Mouse (Mus musculus) midbrain, embryonic 10.5 days (tissue): ENCODE data around the gene Evi2. TPM values are rescaled to one million over a fixed set of nuclear protein-coding genes. Genes with fewer than 3 reads are reported as not detected.
A peak's percentile ranks its signal among the peaks of the same experiment; 100 is the strongest.

ENCODE experiments used
- DNase-seq: peaks from one replicate; pipeline ENCODE4 v3.0.0-alpha.2; 2017; ENCODE audit warnings: low spot score
- H3K27ac ChIP-seq: fragments of 300-500 bp; sonication (generic); replicated peaks from 2 replicates; pipeline ENCODE4 v1.5.1; 2016; ENCODE audit warnings: mild to moderate bottlenecking
- H3K27me3 ChIP-seq: fragments of 300-500 bp; sonication (generic); 2 replicates; pipeline ENCODE4 v1.6.1; 2016; ENCODE audit warnings: low read depth, mild to moderate bottlenecking; ENCODE audit not compliant: poor library complexity, severe bottlenecking
- H3K36me3 ChIP-seq: fragments of 300-500 bp; sonication (generic); 2 replicates; pipeline ENCODE4 v1.6.1; 2016; ENCODE audit warnings: mild to moderate bottlenecking, moderate library complexity
- H3K4me1 ChIP-seq: fragments of 300-500 bp; sonication (generic); 2 replicates; pipeline ENCODE4 v1.6.1; 2016
- H3K4me3 ChIP-seq: fragments of 300-500 bp; sonication (generic); 2 replicates; pipeline ENCODE4 v1.5.1; 2016; ENCODE audit warnings: mild to moderate bottlenecking, moderate library complexity
- H3K9me3 ChIP-seq: fragments of 300-500 bp; sonication (generic); replicated peaks from 2 replicates; pipeline ENCODE4 v1.6.1; 2016; ENCODE audit warnings: mild to moderate bottlenecking
- WGBS: fragments of 180-500 bp; shearing (Covaris S2); methylation state at CpG from one replicate; pipeline ENCODE4 v1.1.7; 2016; 5-methylcytosine and 5-hydroxymethylcytosine counted together
- polyA plus RNA-seq: library from polyadenylated mRNA; unstranded; fragments of >200 nt; fragmentation: Nextera tagmentation; extraction: Ambion mirVana; gene quantifications from 2 replicates; pipeline ENCODE4 v1.2.1, GENCODE M21; 2016

Gene Evi2
- polyA plus RNA-seq: 0.92 and 1.5 TPM in 2 replicates

DNA sequence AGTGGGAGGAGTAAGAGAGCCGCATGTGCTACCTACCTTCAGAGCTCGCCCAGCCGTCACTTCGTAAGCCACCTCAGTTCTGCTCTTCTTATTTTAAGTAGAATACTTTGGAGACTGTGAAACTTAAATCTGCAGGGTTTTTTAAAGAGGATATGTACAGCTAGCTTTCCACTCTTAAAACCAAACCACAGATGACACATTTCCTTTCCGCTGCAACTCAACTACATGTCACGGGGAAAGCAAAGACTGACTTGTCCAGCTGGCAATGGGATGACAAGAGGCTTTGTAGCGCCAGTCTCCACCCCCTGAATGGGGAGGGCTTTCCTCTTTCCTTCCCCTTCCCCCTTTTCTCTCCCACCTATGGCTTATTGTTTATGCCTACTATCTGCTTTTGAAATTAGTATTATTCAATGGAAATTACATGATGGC lies at the start of gene Evi2, which contains the start of gene Evi2a:
TSS of gene Evi2 (minus strand) at position 257 of the 429 bp plus-strand sequence.
TSS of gene Evi2a (minus strand) at position 277 of the 429 bp plus-strand sequence.
- Histone ChIP-seq H3K9me3 (no peaks in the 10 kb centered on the region), H3K27me3 (no peaks in the 10 kb centered on the region), H3K27ac (no peak within 1 kb of the TSS), H3K4me3 (no peak within 1 kb of the TSS), H3K4me1 (peaks cover 16% of the 10 kb centered on the region), H3K36me3 (peaks cover 34% of the 10 kb centered on the region)
- 90% methylated on average over 7 of the region's 7 CpGs for WGBS
- DNase-seq: no peak

DNA sequence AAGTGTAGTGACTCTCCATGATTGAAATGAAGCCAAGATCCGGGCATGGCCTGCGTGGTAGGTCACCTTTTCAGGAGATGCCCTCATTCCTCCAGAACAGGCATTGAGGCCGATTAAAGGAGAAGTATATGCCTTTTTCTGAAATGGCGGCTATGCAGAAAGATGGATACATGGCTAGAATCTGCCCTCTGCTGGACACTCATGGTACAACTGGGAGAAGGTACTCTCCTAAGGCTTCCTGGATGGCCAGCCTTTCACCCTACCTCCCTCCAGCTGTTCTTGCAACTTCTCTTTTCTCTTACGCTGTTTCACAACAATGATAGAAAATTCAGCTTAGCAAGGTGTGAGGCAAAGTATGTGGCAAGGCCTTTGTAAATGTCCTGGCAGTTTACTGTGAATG lies 47.4 kb upstream of the Evi2 start:
- H3K27ac ChIP-seq: no peak overlapping the region
- H3K27me3 ChIP-seq: no peaks in the 10 kb centered on the region
- no peak overlapping the region for H3K4me3 ChIP-seq
- peak; percentile 63 for DNase-seq
- H3K36me3 ChIP-seq: peaks cover 62% of the 10 kb centered on the region
- H3K4me1 ChIP-seq: no peaks in the 10 kb centered on the region
- H3K9me3 ChIP-seq: no peaks in the 10 kb centered on the region
- 53% methylated on average over 5 of the region's 5 CpGs for WGBS

DNA sequence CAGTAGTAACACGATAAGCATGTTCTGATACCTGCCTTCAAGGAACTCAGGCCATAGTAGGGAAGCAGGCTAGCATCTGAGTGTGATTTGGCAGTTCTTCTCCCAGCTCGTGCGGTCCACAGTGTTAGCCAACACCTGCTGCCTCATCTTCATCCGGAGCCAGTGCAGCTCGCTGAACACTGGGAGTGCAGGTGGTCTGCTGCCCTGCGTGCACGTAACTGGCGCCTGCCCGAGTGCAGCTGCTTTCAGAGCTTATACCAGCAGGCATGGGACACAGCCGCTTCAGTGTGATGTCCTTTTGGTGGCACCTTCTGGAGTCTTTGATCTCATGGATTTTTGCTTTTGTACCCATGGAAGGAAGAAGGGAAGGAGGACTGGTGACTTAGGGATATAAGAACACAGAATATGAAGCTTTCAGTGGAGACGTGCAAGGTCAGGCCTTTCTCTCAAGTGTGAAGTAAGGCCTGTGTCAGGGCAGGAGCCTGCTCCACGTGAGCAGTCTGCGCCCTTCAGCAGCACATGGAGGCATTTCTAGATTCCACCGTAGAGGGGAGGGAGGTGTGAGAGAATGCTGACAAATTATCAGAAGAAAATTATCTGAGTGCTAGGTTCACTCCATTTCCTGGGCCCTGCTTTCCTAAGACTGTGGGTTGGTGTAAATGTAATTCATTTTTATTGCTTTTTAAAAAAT lies 45.1 kb upstream of the Evi2 start:
- H3K27ac ChIP-seq: no peak overlapping the region
- DNase-seq: no peak
- no peaks in the 10 kb centered on the region for H3K9me3 ChIP-seq
- no peaks in the 10 kb centered on the region for H3K4me1 ChIP-seq
- H3K36me3 ChIP-seq: peaks cover 83% of the 10 kb centered on the region
- WGBS: 96% methylated on average over 14 of the region's 14 CpGs
- H3K27me3 ChIP-seq: no peaks in the 10 kb centered on the region
- no peak overlapping the region for H3K4me3 ChIP-seq

DNA sequence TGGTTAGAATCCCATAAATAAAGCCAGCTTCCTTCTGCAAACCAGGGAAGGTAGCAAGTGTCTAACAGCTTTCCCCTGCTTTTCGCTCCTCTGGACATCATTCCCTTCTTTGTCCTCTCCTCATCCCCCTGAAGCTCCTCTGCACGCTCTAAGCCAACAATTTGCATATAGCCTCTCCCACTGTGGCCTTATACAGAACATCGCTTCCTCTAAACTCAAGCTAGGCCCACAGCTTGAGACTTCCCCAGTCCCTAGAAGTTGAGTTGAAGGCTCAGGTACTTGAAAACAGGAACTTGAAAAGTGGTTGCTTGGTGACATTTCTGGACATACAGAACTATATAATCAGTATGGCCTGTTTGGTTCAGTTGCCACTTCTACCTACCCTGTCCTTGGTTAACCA lies 43.4 kb upstream of the Evi2 start:
- H3K27me3 ChIP-seq: no peaks in the 10 kb centered on the region

DNA sequence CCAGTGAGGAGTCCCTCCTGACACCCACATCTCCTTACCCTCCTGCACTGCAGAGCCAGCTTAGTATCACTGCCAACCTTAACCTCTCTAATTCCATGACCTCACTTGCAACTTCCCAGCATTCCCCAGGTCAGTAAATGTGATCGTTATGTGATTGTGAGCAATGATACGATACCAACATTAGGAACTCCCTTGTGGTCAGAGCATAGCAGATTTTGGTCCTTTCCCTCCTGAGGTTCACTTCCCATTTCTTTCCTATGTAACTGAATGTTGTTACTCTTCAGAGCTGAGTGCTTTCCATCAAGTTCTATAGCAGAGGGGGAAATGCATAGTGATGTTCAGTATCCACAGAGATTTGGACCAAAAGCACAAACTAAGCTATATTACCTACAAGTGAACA lies 39.9 kb upstream of the Evi2 start:
- Histone ChIP-seq H3K36me3 (peaks cover 97% of the 10 kb centered on the region), H3K4me3 (no peak overlapping the region)
- 95% methylated on average over 2 of the region's 2 CpGs for WGBS

More for the DNA sequence above, 43.4 kb upstream of the Evi2 start:
- 69% methylated on average over 3 of the region's 3 CpGs for WGBS
- H3K4me1 ChIP-seq: no peaks in the 10 kb centered on the region
- no peak for DNase-seq
- H3K36me3 ChIP-seq: peaks cover 91% of the 10 kb centered on the region
- no peak overlapping the region for H3K4me3 ChIP-seq
- no peak overlapping the region for H3K27ac ChIP-seq
- H3K9me3 ChIP-seq: no peaks in the 10 kb centered on the region

DNA sequence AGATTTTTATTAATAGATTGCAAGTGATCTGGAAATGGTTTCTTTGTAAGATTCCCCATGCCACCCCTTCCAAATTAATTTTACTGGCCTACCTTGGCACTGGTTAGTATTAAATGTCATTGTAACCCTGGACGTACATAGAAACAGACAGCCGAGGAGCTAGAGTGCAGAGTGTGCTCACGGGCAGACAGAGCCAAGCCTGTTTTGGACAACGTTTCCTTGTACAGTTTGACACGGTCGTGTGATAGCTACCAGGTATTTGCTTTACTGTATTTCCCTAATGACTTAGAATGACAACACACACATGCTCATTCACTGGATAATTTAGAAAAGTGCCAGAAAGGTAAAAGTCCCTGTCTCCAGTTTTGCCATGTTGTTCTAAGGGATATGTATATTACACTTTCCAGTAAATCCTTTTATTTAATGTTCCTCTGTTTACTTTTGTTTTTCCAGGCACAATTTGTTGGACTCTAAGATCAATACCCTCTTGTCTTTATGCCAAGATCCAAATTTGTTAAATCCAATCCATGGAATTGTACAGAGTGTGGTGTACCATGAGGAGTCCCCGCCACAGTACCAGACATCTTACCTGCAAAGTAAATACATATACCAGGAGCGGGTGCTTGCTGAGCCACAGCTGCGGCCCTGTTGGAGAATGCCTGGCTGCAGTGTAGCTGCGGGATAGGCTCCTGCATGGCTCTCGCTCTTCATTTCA lies 38.0 kb upstream of the Evi2 start:
- peaks cover 96% of the 10 kb centered on the region for H3K36me3 ChIP-seq
- DNase-seq: no peak

More for the DNA sequence above, 39.9 kb upstream of the Evi2 start:
- 0 out of 2 replicates have a peak, but pooled peaks cover 2% of the 10 kb centered on the region for H3K9me3 ChIP-seq
- DNase-seq: no peak
- no peaks in the 10 kb centered on the region for H3K27me3 ChIP-seq
- no peaks in the 10 kb centered on the region for H3K4me1 ChIP-seq
- H3K27ac ChIP-seq: no peak overlapping the region

DNA sequence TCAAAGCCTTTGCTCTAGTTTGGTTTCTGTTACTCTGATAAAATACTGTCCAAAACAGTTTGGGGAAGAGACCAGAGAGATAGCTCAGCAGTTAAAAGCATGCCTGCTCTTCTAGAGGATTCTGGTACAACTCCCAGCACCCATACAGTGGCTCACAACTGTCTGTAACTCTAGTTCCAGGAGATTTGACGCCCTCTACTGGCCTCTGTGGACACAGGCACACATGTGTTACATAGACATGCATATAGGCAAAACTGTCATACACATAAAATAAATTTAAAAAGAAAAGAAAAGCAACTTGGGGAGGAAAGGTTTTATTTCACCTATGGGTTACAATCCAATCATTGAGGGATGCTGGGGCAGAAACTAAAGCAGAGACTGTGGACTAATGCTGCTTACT lies 36.6 kb upstream of the Evi2 start:
- no peak overlapping the region for H3K27ac ChIP-seq
- H3K36me3 ChIP-seq: peaks cover 98% of the 10 kb centered on the region
- no peak overlapping the region for H3K4me3 ChIP-seq
- H3K27me3 ChIP-seq: no peaks in the 10 kb centered on the region
- 0 out of 2 replicates have a peak, but pooled peaks cover 2% of the 10 kb centered on the region for H3K9me3 ChIP-seq
- DNase-seq: no peak
- no peaks in the 10 kb centered on the region for H3K4me1 ChIP-seq
- 55% methylated on average over 1 of the region's 1 CpGs for WGBS

More for the DNA sequence above, 38.0 kb upstream of the Evi2 start:
- no peak overlapping the region for H3K27ac ChIP-seq
- H3K4me1 ChIP-seq: no peaks in the 10 kb centered on the region
- H3K9me3 ChIP-seq: 0 out of 2 replicates have a peak, but pooled peaks cover 2% of the 10 kb centered on the region
- 93% methylated on average over 11 of the region's 11 CpGs for WGBS
- H3K27me3 ChIP-seq: no peaks in the 10 kb centered on the region
- H3K4me3 ChIP-seq: no peak overlapping the region

DNA sequence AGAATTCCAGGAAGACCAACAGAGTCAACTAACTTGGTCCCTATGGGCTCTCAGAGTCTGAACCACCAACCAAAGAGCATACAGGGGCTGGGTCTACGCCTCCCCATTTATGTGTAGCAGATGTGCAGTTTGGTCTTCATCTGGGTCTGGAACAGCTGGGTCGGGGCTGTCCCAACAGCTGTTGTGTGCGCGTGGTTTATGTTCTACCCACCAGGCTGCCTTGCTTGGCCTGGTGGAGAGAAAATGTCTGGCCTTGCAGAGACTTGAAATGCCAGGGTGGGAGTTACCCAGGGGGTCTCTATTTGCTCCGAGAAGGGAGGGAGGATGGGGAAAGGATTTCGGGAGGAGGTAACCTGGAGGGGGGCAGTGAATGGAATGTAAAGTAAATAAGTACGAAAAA lies 33.1 kb upstream of the Evi2 start:
- no peak overlapping the region for H3K27ac ChIP-seq
- H3K4me1 ChIP-seq: no peaks in the 10 kb centered on the region
- H3K9me3 ChIP-seq: 0 out of 2 replicates have a peak, but pooled peaks cover 2% of the 10 kb centered on the region
- whole genome bisulfite sequencing: 90% methylated on average over 7 of the region's 7 CpGs
- no peak overlapping the region for H3K4me3 ChIP-seq
- peaks cover 97% of the 10 kb centered on the region for H3K36me3 ChIP-seq
- no peaks in the 10 kb centered on the region for H3K27me3 ChIP-seq
- no peak for DNase-seq

DNA sequence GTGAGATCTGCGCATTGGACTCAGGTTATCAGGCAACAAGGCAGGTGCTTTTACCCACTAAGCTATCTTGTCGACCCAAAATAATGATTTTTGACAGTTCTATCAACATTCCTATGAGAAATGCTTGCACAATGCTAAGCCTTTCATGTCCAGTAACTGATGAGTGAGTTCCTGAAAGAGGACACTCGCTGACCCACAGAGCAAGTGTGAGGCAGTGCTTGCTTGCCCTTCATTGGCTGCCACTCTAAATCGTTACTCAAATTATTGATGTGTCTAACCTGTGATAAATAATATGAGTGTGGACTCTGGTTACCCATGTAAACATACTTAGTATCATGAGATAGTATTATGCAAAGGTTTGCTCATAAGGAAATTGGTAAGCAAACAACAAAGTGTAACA lies 30.1 kb upstream of the Evi2 start:
- H3K9me3 ChIP-seq: no peaks in the 10 kb centered on the region
- no peaks in the 10 kb centered on the region for H3K27me3 ChIP-seq
- no peak overlapping the region for H3K4me3 ChIP-seq
- peaks cover 97% of the 10 kb centered on the region for H3K36me3 ChIP-seq
- H3K4me1 ChIP-seq: no peaks in the 10 kb centered on the region
- 95% methylated on average over 4 of the region's 4 CpGs for WGBS
- no peak overlapping the region for H3K27ac ChIP-seq
- DNase-seq: no peak

DNA sequence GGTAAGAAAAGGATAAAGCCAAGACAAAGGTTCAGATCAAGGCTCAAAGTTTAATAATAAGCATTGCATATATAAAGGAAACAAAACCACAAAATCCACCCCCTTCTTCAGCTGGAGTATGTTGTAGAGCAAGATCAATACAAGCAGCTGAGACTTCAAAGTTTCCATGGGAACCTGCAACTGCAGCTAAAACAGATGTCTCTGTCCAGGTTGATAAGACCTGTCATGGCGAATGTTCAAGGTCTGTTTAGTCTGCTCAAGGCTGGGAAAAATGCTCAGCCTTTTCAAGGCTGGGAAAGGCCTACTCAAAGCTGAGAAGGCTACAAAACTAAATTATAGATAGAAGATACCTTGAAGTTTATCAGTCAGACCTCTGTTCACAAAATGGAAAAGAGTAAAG lies 22.2 kb upstream of the Evi2 start:
- Histone ChIP-seq H3K9me3 (no peaks in the 10 kb centered on the region), H3K27ac (no peak overlapping the region), H3K4me1 (no peaks in the 10 kb centered on the region), H3K4me3 (no peak overlapping the region), H3K27me3 (no peaks in the 10 kb centered on the region), H3K36me3 (peaks cover 97% of the 10 kb centered on the region)
- no peak for DNase-seq
- WGBS: 84% methylated on average over 1 of the region's 1 CpGs

DNA sequence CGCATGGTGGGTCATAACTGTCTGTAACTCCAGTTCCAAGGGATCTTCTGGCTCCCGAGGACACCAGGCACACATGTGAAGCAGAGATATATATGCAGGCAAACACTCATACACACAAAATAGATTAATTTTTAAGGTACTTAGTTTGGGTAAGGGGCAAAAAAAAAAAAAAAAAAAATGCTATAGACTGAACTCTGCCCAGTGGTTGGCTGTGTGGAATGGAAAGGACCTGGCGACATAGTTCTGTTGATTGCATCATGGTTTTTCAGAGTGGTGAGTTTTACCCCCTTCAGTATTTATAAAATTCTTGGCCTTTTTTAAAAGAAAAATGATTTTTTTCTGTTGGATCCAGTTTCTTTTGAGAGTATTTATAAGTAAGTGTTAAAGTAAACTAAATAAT lies 5.9 kb upstream of the Evi2 start:
- Histone ChIP-seq H3K9me3 (no peaks in the 10 kb centered on the region), H3K4me1 (peaks cover 16% of the 10 kb centered on the region), H3K36me3 (peaks cover 59% of the 10 kb centered on the region), H3K27me3 (no peaks in the 10 kb centered on the region), H3K27ac (no peak overlapping the region), H3K4me3 (no peak overlapping the region)
- DNase-seq: no peak
- WGBS: 94% methylated on average over 3 of the region's 3 CpGs

DNA sequence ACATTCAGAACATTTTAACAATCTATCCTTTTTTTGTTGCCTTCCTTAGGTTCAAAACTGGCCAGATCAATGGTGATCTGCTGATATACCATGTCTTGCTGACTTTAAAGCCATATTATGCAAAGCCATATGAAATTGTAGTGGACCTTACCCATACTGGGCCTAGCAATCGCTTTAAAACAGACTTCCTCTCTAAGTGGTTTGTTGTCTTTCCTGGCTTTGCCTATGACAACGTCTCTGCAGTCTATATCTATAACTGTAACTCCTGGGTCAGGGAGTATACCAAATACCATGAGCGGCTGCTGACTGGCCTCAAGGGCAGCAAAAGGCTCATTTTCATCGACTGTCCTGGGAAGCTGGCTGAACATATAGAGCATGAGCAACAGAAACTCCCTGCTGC lies 5.2 kb upstream of the Evi2 start:
- 91% methylated on average over 4 of the region's 4 CpGs for WGBS
- DNase-seq: no peak
- Histone ChIP-seq H3K4me1 (peaks cover 16% of the 10 kb centered on the region), H3K36me3 (peaks cover 54% of the 10 kb centered on the region), H3K9me3 (no peaks in the 10 kb centered on the region), H3K27ac (no peak overlapping the region), H3K27me3 (no peaks in the 10 kb centered on the region), H3K4me3 (no peak overlapping the region)
